Comparison of ENCODE assay signal across 26 mouse cellular contexts in genomic region chr5:21827643-21828042, GRCm38 (mm10). TPM values are rescaled to one million over a fixed set of nuclear protein-coding genes. Genes with fewer than 3 reads are reported as not detected.
A peak's percentile ranks its signal among the peaks of the same experiment; 100 is the strongest.
DNase-seq lines count a peak whose midpoint lies in the region; ATAC-seq lines count a peak whose summit lies in the region.
"Had no signal": no experiment of that assay in that cellular context is flagged by ENCODE, and none has a peak within 500 bp of the region (broad histone marks: within the 10 kb centered on the region; RNA-seq: fewer than 3 reads in every experiment).

No protein-coding gene starts in this region.

- H3K36me3 ChIP-seq in kidney, embryonic 16.5 days (ENCODE audit: insufficient read depth, low read length): no peaks in the 10 kb centered on the region
- H3K36me3 ChIP-seq in embryonic facial prominence, embryonic 10.5 days (replicated peaks): no peaks in the 10 kb centered on the region
- no peaks in the 10 kb centered on the region for H3K36me3 ChIP-seq in forebrain, embryonic 13.5 days (ENCODE audit: poor library complexity, severe bottlenecking)
- H3K36me3 ChIP-seq: embryonic facial prominence, embryonic 13.5 days; forebrain, embryonic 10.5 days; heart, embryonic 12.5 days; heart, embryonic 15.5 days; hindbrain, embryonic 10.5 days; hindbrain, embryonic 13.5 days; intestine, embryonic 15.5 days had no signal

- no peaks in the 10 kb centered on the region for H3K4me1 ChIP-seq in kidney, embryonic 16.5 days (ENCODE audit: insufficient read depth, low read length)
- peaks cover 11% of the 10 kb centered on the region for H3K4me1 ChIP-seq in embryonic facial prominence, embryonic 10.5 days
- H3K4me1 ChIP-seq in forebrain, embryonic 13.5 days: peaks cover 11% of the 10 kb centered on the region; the same call in 1 of the 2 replicates
- H3K4me1 ChIP-seq: heart, embryonic 12.5 days; heart, embryonic 15.5 days; hindbrain, embryonic 13.5 days; intestine, embryonic 15.5 days had no signal

- 17% methylated on average over 6 of the region's 6 CpGs for WGBS in kidney, embryonic 16.5 days
- 15% methylated on average over 6 of the region's 6 CpGs for whole genome bisulfite sequencing in embryonic facial prominence, embryonic 10.5 days
- 30% methylated on average over 6 of the region's 6 CpGs for WGBS in forebrain, embryonic 13.5 days

- no peak overlapping the region for H3K4me2 ChIP-seq in kidney, embryonic 16.5 days (replicated peaks; ENCODE audit: low read depth, low read length)
- no peak overlapping the region for H3K4me2 ChIP-seq in forebrain, embryonic 13.5 days
- H3K4me2 ChIP-seq: embryonic facial prominence, embryonic 13.5 days; heart, embryonic 12.5 days; heart, embryonic 15.5 days; hindbrain, embryonic 13.5 days; intestine, embryonic 15.5 days had no signal

- no peak overlapping the region for H3K4me3 ChIP-seq in kidney, embryonic 16.5 days (ENCODE audit: low read length)
- no peak overlapping the region for H3K4me3 ChIP-seq in embryonic facial prominence, embryonic 10.5 days
- H3K4me3 ChIP-seq in forebrain, embryonic 13.5 days: no peak overlapping the region
- H3K4me3 ChIP-seq: embryonic facial prominence, embryonic 13.5 days; forebrain, embryonic 10.5 days; heart, embryonic 12.5 days; heart, embryonic 15.5 days; hindbrain, embryonic 10.5 days; hindbrain, embryonic 13.5 days; intestine, embryonic 15.5 days had no signal

- DNase-seq in embryo, embryonic 11 days: peak; percentile 5
- DNase-seq in embryo, embryonic 10 days (ENCODE audit: low spot score): no peak
- no peak for DNase-seq in kidney, postnatal 10 days
- DNase-seq in embryonic facial prominence, embryonic 10.5 days (ENCODE audit: low spot score): peak; percentile 26
- peak; percentile 5 for DNase-seq in retina, embryonic 14.5 days (ENCODE audit: low spot score)
- no peak for DNase-seq in cerebellum, postnatal 14 days
- DNase-seq: adrenal gland, adult 2 months; adrenal gland, postnatal 25 days; cerebellum, adult 11-12 months; cerebellum, adult 8-10 months; gastrocnemius, postnatal 25 days; heart, adult 18-20 months; heart, postnatal 10 days; heart, postnatal 36 days had no signal

- peak; percentile 73; the same call in 1 of the 2 replicates for ATAC-seq in kidney, embryonic 16.5 days (ENCODE audit: low FRiP score, low TSS enrichment)
- ATAC-seq in forebrain, embryonic 13.5 days: no peak
- ATAC-seq: forebrain, embryonic 14.5 days; hindbrain, embryonic 16.5 days; intestine, embryonic 15.5 days had no signal

- no peak overlapping the region for H3K9ac ChIP-seq in kidney, embryonic 16.5 days (replicated peaks; ENCODE audit: low read length)
- no peak overlapping the region for H3K9ac ChIP-seq in forebrain, embryonic 13.5 days
- H3K9ac ChIP-seq: embryonic facial prominence, embryonic 13.5 days; heart, embryonic 12.5 days; heart, embryonic 15.5 days; hindbrain, embryonic 13.5 days; intestine, embryonic 15.5 days had no signal

- no peaks in the 10 kb centered on the region for H3K27me3 ChIP-seq in kidney, embryonic 16.5 days (ENCODE audit: insufficient read depth, low read length)
- H3K27me3 ChIP-seq in embryonic facial prominence, embryonic 10.5 days (replicated peaks; ENCODE audit: low read depth, poor library complexity, severe bottlenecking): no peaks in the 10 kb centered on the region
- H3K27me3 ChIP-seq in forebrain, embryonic 13.5 days: no peaks in the 10 kb centered on the region
- H3K27me3 ChIP-seq: heart, embryonic 12.5 days; heart, embryonic 15.5 days; hindbrain, embryonic 13.5 days; intestine, embryonic 15.5 days had no signal

- H3K27ac ChIP-seq in kidney, embryonic 16.5 days (ENCODE audit: low read length): no peak overlapping the region
- H3K27ac ChIP-seq in embryonic facial prominence, embryonic 10.5 days (replicated peaks): no peak overlapping the region
- H3K27ac ChIP-seq in forebrain, embryonic 13.5 days: no peak overlapping the region
- H3K27ac ChIP-seq: embryonic facial prominence, embryonic 13.5 days; forebrain, embryonic 10.5 days; heart, embryonic 15.5 days; hindbrain, embryonic 10.5 days; hindbrain, embryonic 13.5 days; intestine, embryonic 15.5 days had no signal

- no peaks in the 10 kb centered on the region for H3K9me3 ChIP-seq in kidney, embryonic 16.5 days (ENCODE audit: low read length)
- H3K9me3 ChIP-seq in embryonic facial prominence, embryonic 10.5 days: no peaks in the 10 kb centered on the region
- no peaks in the 10 kb centered on the region for H3K9me3 ChIP-seq in forebrain, embryonic 13.5 days (replicated peaks)
- H3K9me3 ChIP-seq: embryonic facial prominence, embryonic 13.5 days; forebrain, embryonic 10.5 days; heart, embryonic 12.5 days; heart, embryonic 15.5 days; hindbrain, embryonic 10.5 days; hindbrain, embryonic 13.5 days; intestine, embryonic 15.5 days had no signal

RNA-seq across cellular contexts. Expression of gene Slc26a5, which starts 37.8 kb away (rescaled TPM):
- 0.08 TPM in 1 of 2 replicates, not detected in the other for polyA plus RNA-seq in kidney, embryonic 16.5 days (2015; fragmentation: Nextera tagmentation; extraction: Ambion mirVana)
- 0.07 and 0.09 TPM in 2 replicates for polyA plus RNA-seq in embryonic facial prominence, embryonic 10.5 days (2016; fragmentation: Nextera tagmentation; extraction: Ambion mirVana)
- polyA plus RNA-seq in forebrain, embryonic 13.5 days (2015; fragmentation: Nextera tagmentation; extraction: Ambion mirVana): 0.05 and 0.08 TPM in 2 replicates
- polyA plus RNA-seq: adrenal gland, adult 2 months; forebrain, embryonic 14.5 days; gonadal fat pad, adult 2 months; heart, embryonic 12.5 days; heart, embryonic 15.5 days; hindbrain, embryonic 10.5 days; intestine, embryonic 15.5 days had no signal

RNA-seq across cellular contexts. Expression of gene Psmc2, which starts 42.6 kb away (rescaled TPM):
- polyA plus RNA-seq in kidney, embryonic 16.5 days (2015; fragmentation: Nextera tagmentation; extraction: Ambion mirVana): 180 and 195 TPM in 2 replicates
- polyA plus RNA-seq in embryonic facial prominence, embryonic 10.5 days (2016; fragmentation: Nextera tagmentation; extraction: Ambion mirVana): 238 and 245 TPM in 2 replicates
- 214 and 219 TPM in 2 replicates for polyA plus RNA-seq in forebrain, embryonic 13.5 days (2015; fragmentation: Nextera tagmentation; extraction: Ambion mirVana)

RNA-seq across cellular contexts. Expression of gene Dnajc2, which starts 42.6 kb away (rescaled TPM):
- 58.2 and 67.2 TPM in 2 replicates for polyA plus RNA-seq in kidney, embryonic 16.5 days (2015; fragmentation: Nextera tagmentation; extraction: Ambion mirVana)
- 96.4 and 96.8 TPM in 2 replicates for polyA plus RNA-seq in embryonic facial prominence, embryonic 10.5 days (2016; fragmentation: Nextera tagmentation; extraction: Ambion mirVana)
- 83.5 and 86.9 TPM in 2 replicates for polyA plus RNA-seq in forebrain, embryonic 13.5 days (2015; fragmentation: Nextera tagmentation; extraction: Ambion mirVana)

Comparison
In these comparisons a context has a peak if more than half of its experiments do, and no peak if none do; other contexts are left out.
1. DNase-seq: peak in embryo, embryonic 11 days (single experiment), embryonic facial prominence, embryonic 10.5 days (single experiment) and retina, embryonic 14.5 days (single experiment); none in embryo, embryonic 10 days (single experiment), kidney, postnatal 10 days (single experiment) and cerebellum, postnatal 14 days (0 of 2).